Mouse (Mus musculus): ENCODE data around the gene 2410141K09Rik. TPM values are rescaled to one million over a fixed set of nuclear protein-coding genes. Genes with fewer than 3 reads are reported as not detected.
"Not testable (repeated sequence)": the region's sequence is repeated elsewhere in the genome, so short reads cannot be mapped to it uniquely, and the experiment has no call there.

The 2410141K09Rik gene
- total RNA-seq (2015; ENCODE audit: low replicate concordance): not detected in 2 replicates
- 0.26 TPM in 1 of 2 replicates, not detected in the other for total RNA-seq (2017; ENCODE audit: low replicate concordance)

- not testable (repeated sequence) for ATAC-seq (replicated peaks; ENCODE audit: low FRiP score, poor library complexity, severe bottlenecking)
Observed at GRCm38 (mm10) chr13:66441018-66441417, at the start of gene 2410141K09Rik. Gene 2410141K09Rik (minus strand): TSS chr13:66441118.

DNA sequence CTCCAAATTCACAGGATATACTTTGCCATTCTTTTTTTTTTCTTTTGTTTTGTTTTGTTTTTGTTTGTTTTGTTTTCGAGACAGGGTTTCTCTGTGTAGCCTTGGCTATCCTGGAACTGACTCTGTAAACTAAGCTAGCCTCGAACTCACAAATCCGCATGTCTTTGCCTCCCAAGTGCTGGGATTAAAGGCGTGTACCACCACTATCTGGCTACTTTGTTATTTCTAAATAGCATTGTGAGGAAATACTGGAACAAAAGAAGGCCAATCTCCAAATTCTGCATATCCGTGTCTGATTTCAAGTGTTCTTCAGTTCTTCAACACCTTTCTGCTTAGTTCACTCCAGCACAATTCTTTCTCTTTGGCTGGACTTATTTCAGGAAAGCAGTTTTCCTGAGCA lies 14.1 kb downstream of the 2410141K09Rik start:
- not testable (repeated sequence) for ATAC-seq (replicated peaks; ENCODE audit: low FRiP score, poor library complexity, severe bottlenecking)

DNA sequence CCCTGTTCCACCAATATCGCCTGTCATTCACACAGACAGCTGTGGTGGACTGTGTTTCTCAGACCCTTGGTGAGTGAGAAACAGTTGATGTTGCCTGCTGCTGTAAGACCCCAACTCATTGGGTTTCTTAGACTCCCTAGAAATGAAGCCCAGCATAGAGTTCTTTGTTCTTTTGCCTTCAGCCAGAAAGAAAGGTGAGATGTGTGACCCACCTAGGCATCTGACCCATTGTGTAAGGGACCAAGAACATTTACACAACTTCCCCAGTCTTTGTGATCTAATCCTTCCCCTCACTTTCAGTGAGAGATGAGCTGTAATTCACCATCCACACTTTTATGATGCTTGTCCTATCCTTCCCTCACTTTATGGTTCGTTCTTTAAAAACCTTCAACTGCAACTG lies 26.0 kb downstream of the 2410141K09Rik start:
- ATAC-seq (replicated peaks; ENCODE audit: low FRiP score, poor library complexity, severe bottlenecking): not testable (repeated sequence)

Other genes with a start within 250 kb of the 2410141K09Rik start
- gene Gm10772, start 213.5 kb downstream of the 2410141K09Rik start, total RNA-seq (2015; ENCODE audit: low replicate concordance): not detected in 2 replicates
- gene Gm10772, start 213.5 kb downstream of the 2410141K09Rik start, total RNA-seq (2017; ENCODE audit: low replicate concordance): not detected in 2 replicates

Data from erythroblast, adult 5-6 weeks (primary cell).